Mouse (Mus musculus): ENCODE measurements around the gene Gsta4.
"Not testable (repeated sequence)": the region's sequence is repeated elsewhere in the genome, so short reads cannot be mapped to it uniquely, and the experiment has no call there.

Gsta4 gene

GRCm38 (mm10) chr9:78233121-78233695 lies 50.6 kb downstream of the Gsta4 start:
- not testable (repeated sequence) for DNase-seq

DNA sequence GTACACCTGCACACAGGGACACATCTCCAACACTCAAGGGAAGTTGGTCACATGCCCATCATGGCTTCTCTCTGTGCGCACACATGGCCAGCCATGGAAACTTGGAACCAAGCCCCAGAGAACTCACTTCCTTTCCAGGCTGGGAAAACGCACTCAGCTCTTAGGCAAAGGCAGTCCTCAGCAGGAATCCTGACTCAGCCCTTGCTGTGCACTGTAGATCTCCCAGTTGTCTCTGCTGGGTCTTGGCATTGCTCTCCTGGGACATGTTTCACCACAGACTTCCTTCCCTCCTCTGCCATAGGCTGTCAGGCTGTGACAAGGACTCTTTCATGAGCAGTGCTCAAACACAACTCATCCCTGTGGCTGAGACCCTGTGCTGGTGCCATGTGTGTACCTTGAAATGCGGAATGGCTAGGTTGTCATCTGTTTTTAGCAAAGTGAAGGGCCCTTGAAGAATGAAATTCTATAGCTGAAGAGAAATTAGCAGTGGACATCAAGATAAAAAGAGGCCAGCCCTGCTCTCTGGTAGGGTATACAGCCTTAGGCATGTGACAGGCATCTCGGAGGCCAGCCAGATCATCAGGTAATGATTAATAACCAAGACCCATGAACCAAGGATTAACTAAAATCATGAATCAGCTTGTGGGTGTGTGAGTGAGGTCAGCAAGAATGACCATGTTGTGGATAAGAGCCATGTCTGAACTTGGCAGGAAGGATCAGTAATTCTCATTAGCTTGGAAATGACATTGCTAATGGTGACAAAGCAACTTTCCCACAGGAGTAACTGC lies 73.3 kb downstream of the Gsta4 start:
- not testable (repeated sequence) for DNase-seq

GRCm38 (mm10) chr9:78256914-78257313 lies 74.3 kb downstream of the Gsta4 start, which contains the start of gene Gm3776:
Gene Gm3776, plus strand, starts transcription at chr9:78257129.
- DNase-seq = not testable (repeated sequence)

Data from lung, postnatal 10 days (tissue).